Mouse (Mus musculus) left cerebral cortex, adult 2 months (tissue): ENCODE measurements at regions not wholly inside any gene's neighbourhood (a gene's known extent, or its start where the extent isn't known, plus 50 kb on each side); places are given as distances from the start of the nearest gene placed in this dataset.

ENCODE experiments used
- DNase-seq, 2 experiments: peaks; one replicate each; pipeline ENCODE4 v3.0.0; 2021 to 2022; ENCODE audit warnings: low spot score in 2 of 2, mixed read lengths in 1 of 2; ENCODE audit errors: extremely low spot score in 1 of 2
- H3K27ac ChIP-seq: fragments of 200-600 bp; 2 replicates; pipeline ENCODE4 v1.8.1; 2022
- H3K4me3 ChIP-seq: fragments of 200-600 bp; 2 replicates; pipeline ENCODE4 v1.8.1; 2022
- CTCF ChIP-seq: fragments of 200-600 bp; IDR thresholded peaks from 2 replicates; pipeline ENCODE4 v1.8.1; 2022; ENCODE audit warnings: antibody characterized with exemption, mild to moderate bottlenecking, moderate library complexity
- intact Hi-C: fragments of 180-260 bp; cut with DNase I; formaldehyde crosslinking; loops from one replicate; pipeline ENCODE4 v1.15.1; 2025

DNA sequence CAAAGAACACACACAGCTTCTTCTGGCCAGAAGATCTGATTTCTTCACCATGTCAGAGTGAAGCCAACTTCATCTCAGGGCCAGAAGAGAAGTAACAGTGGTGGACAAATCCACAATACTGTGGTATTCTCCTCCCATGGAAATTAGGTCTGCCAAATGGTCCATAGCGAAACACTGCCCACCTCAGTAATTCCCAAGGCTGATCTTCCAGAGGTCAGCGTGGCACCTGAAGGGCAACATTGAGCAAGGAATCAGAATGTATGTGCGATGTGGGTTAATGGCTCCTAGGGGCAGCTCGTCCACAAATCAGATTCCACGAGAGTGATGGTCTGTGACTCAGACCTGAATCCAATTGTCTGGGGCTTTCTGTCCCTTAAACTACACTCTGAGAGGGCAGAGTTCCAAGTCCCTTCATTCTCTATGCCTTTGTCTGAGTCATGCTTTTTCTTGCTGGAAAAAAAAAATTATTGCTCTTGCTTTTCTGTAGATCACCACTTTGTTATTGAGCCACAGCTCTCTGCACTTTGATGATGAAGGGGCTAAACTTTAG lies 307.9 kb upstream of the Noct start:
- TF ChIP-seq CTCF = no peak
- no peak for DNase-seq
- Histone ChIP-seq H3K27ac (no peak overlapping the region), H3K4me3 (no peak overlapping the region)
- intact Hi-C loops = loop anchor here (5.0 kb wide), 1 partner anchor 181 kb away; no protein-coding TSS in a partner anchor

DNA sequence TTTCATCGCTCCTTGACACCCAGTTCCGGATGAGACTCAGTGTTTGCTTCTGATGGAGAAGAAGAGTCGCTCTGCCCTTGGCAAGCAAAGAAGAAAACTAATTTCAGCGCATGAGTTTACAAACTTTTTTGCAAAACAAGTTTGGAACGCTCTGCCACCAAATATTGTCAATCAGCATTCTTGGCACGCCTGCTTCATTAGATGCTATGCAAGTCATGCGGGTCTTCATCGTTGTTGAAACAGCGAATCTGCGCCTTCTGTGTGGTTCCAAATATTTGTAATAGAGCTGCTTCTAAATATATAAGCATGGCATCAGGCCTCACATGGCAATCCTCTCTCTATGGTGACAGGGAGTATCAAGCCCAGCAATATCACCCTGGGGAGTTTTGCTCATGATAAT lies 301.9 kb upstream of the Noct start:
- no peak for DNase-seq
- H3K27ac ChIP-seq = no peak overlapping the region
- no peak for TF ChIP-seq CTCF
- no peak overlapping the region for H3K4me3 ChIP-seq
- intact Hi-C loops = no loop called here

DNA sequence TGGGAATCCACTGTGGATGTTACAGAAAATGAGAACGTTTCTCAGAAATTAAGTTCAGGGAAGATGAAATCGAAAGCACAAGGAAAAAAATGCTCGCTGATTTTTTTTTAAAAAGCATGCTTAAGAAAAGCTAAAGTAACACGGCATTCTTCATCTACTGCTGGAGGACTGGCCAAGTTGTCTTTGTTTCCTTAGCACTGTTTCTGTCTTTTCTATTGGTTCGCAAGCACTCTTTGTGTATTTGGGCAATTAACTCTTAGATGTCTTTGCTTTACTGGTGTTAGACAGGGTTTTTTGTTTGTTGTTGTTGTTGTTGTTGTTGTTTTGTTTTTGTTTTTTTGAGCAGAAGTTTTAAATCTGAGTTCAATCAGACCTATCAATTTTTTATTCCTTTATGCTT lies 301.4 kb upstream of the Noct start:
- intact Hi-C loops = no loop called here
- no peak for TF ChIP-seq CTCF
- H3K27ac ChIP-seq = no peak overlapping the region
- H3K4me3 ChIP-seq = no peak overlapping the region
- no peak for DNase-seq

DNA sequence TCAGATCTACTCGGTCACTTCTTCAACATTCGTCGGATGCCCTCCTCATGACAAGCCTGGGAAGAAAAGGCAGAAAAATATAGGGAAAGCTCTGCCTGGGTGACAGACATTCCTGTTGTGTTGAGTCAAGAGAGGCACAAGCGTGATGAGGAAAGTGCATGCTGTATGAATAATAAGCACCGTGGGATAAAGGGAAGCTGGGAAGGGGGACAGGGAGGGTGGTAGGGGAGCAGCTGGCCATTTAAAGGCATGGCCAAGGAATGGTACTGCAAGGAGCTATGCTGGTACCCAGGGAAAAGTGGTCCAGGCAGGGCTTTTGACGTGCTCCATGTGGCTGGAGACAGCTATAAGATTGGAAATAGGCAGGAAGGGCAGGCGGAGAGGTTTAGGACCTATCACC lies 300.9 kb upstream of the Noct start:
- intact Hi-C loops = no loop called here
- H3K27ac ChIP-seq = no peak overlapping the region
- no peak overlapping the region for H3K4me3 ChIP-seq
- no peak for TF ChIP-seq CTCF
- DNase-seq = no peak

DNA sequence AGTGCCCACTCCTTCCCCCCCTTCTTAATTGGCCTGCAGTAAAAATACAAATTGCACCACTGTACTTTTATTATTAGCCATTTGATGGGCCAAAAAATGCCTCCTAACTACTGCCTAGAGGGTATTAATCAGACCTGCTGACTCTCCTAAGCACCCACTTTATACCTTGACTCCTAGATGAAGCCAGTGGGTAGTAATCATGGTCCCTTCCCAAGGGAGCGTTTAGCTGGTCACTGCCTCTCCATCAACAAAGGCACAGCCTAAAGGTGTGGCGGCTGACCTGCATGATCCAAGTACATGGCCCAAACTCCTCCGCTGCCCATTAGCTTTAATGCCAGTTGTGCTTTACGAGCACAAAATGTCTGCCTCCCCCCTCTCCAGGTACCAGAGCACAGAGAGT lies 296.9 kb upstream of the Noct start:
- no peak overlapping the region for H3K4me3 ChIP-seq
- no peak for TF ChIP-seq CTCF
- DNase-seq = no peak
- H3K27ac ChIP-seq = no peak overlapping the region
- intact Hi-C loops = no loop called here

DNA sequence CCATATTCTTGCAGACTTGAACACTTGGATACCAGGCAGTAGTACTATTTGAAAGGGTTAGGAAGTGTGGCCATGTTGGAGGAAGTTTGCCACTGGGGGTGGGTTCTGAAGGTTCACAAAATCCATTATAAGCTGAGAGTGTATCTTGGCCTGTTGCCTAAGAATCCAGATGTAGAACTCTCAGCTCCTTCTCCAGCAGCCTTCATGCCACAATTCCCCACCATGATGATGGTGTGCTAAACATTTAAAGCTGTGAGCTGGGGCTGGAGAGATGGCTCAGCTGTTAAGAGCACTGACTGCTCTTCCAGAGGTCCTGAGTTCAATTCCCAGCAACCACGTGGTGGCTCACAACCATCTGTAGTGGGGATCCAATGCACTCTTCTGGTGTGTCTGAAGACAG lies 295.2 kb upstream of the Noct start:
- H3K4me3 ChIP-seq = no peak overlapping the region
- intact Hi-C loops = no loop called here
- no peak for DNase-seq
- no peak for TF ChIP-seq CTCF
- H3K27ac ChIP-seq = no peak overlapping the region

DNA sequence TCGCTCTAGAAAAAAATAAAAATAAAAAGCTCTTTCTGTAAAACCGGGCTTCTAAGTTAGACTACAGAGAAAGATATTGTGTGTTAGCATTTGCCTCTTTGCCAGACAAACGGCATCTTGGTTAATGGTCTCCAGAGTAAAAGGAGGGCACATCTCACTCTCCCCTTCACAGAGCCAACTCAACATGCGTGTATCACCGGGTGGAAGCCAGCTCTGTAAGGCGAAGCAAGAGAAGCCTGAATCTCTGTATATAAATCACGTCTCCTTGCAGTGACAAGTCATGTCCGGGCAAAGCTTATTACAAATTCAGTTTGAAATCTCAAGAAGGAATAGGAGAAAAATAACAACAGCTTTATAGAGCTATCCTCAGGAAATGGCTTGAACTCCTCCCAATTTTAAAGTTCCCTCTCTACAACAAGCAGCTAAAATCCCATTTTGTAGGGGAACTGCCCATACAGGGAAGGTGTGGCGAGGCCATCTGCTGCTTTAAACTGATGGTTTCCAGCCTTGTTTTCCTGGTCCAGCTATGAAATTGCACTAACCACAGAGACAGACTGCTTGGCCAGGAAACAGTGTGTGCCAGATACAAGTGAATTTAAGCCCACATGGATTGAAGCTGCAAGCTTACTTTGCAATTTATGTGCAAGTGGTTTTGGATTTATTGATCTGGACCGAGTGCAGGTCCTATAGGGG lies 291.7 kb upstream of the Noct start:
- TF ChIP-seq CTCF = no peak
- Histone ChIP-seq H3K27ac (peak overlapping the region; percentile 53), H3K4me3 (no peak overlapping the region)
- DNase-seq = no peak
- intact Hi-C loops = loop anchor here (5.0 kb wide), 1 partner anchor 165 kb away; no protein-coding TSS in a partner anchor

DNA sequence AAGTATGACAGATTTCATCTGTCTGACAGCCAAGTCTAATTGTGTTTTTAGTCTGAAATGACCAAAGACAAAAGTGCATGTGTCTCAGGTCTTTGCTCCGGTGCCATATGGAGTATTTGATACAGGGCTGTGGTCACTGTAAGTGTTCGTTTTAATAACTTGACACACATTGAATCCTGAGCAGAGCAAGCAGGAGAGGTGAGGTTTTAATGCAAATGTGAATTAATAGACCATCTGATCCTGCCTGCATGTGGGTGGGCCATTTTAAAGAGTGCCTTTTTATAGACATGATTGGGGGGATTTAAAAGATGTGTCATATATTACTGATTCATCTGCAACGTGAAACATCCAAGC lies 291.2 kb upstream of the Noct start:
- no peak for TF ChIP-seq CTCF
- DNase-seq = no peak
- Histone ChIP-seq H3K4me3 (no peak overlapping the region), H3K27ac (no peak overlapping the region)
- intact Hi-C loops = loop anchor here (5.0 kb wide), 1 partner anchor 164 kb away; no protein-coding TSS in a partner anchor

DNA sequence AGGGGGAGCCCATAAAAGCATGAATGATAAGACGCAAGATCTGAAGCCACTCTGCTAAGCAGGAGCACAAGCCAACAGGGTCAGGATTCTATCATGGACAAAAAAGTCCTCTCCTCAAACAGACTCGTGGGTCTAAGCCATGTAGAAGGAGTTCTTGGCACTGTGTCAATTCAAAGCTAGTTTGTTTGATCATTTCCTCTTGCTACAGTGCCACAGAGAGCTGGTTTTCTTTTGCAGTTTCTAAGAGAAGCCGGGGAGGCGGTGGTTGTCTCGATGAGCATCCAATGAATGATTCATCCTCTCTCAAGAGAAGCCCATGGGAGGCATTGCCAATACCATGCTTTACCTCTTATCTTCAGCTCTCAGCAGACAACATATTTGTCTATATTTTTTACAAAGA lies 284.6 kb upstream of the Noct start:
- Histone ChIP-seq H3K4me3 (no peak overlapping the region), H3K27ac (no peak overlapping the region)
- no peak for DNase-seq
- no peak for TF ChIP-seq CTCF
- intact Hi-C loops = no loop called here

DNA sequence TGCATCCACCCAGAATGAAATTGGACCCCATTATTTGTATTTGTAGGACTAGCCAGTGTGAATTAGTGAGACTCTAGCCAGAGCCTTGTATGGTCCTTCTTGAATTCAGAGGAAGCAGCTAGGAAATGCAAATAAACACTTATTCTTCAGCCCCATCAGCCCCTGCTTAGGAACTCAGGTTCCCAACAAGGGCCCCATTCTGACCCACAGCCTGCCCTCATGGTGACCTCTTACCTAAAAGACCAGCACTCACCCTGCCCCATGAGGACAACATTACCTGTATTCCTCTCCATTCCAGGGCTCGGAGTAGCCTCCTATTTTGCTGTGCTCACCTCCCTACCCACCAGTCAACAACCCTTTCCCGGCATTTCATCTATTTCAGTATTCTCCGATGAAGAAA lies 283.6 kb upstream of the Noct start:
- Histone ChIP-seq H3K4me3 (no peak overlapping the region), H3K27ac (no peak overlapping the region)
- intact Hi-C loops = no loop called here

DNA sequence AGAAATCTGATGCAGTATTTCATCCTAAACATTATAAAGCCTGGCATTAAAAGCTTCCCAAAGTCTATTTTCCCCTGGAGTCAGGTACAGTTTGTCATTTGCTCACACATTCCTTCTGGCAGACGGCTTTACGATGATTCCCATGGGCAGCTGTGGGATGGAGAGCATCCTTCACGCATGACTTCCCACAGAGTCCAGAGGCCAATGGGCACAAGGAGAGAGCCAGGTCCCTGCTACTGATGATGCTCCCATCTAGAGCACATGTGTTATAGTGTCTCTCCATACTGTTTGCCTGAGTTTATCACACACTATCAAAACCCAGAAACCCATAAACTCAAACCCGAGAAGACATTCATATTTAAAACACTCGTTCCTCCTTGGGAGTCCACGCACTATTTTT lies 270.8 kb upstream of the Noct start:
- no peak for TF ChIP-seq CTCF
- H3K4me3 ChIP-seq = no peak overlapping the region
- H3K27ac ChIP-seq = no peak overlapping the region
- intact Hi-C loops = no loop called here
- no peak for DNase-seq

More for the DNA sequence above, 283.6 kb upstream of the Noct start:
- no peak for TF ChIP-seq CTCF
- DNase-seq = no peak

DNA sequence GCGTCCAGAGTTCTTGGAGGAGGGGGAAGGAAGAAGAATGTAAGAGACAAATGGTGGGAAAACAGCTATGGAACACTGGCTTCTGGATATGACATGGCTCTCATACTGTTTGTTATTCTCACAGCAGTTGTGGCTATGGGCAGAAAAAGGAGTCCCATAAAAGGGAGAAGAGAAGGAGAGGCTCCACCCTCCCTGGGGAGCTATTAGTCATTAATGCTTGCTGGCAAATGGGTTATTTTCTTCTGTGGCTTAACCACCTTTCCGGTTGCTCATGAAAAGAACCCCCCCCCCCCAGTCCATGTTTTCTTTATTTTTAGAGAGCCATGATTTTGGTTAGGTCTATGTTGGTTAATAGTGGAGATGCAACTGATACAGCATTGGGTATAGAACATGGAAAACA lies 253.9 kb upstream of the Noct start:
- intact Hi-C loops = no loop called here
- Histone ChIP-seq H3K27ac (no peak overlapping the region), H3K4me3 (no peak overlapping the region)
- no peak for TF ChIP-seq CTCF
- no peak for DNase-seq

DNA sequence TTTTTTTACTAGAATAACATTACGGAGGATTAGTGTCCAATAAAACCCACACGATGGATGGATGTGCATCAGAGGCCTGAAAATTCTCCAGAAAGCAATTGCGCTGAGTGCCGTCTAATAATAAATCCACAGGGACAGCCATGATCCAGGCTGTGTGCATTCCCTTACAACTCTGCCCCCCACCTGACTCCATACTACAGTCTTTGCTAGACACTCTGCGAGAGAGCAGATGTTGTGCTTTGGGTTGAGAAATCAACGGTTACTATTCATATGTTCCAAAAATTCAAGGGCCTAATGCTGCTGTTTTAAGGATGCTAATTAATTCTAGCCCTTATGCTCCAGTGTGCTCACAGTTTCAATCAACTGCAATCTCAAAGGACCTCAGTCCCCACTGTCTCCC lies 251.2 kb upstream of the Noct start:
- Histone ChIP-seq H3K27ac (no peak overlapping the region), H3K4me3 (no peak overlapping the region)
- DNase-seq = no peak
- intact Hi-C loops = no loop called here
- no peak for TF ChIP-seq CTCF
